Mouse (Mus musculus) E14TG2a.4 (cell line): ENCODE results near the gene Endog.
"Not testable (repeated sequence)": the region's sequence is repeated elsewhere in the genome, so short reads cannot be mapped to it uniquely, and the experiment has no call there.

ENCODE experiments used
- H3K27me3 ChIP-seq: 2 replicates; pipeline ENCODE4 v1.6.1; 2014; ENCODE audit warnings: low read length, control low read depth; ENCODE audit not compliant: insufficient read depth
- H3K36me3 ChIP-seq: 2 replicates; pipeline ENCODE4 v1.6.1; 2014; ENCODE audit warnings: low read length, control low read depth; ENCODE audit not compliant: insufficient read depth
- H3K4me1 ChIP-seq: replicated peaks from 2 replicates; pipeline ENCODE4 v1.6.1; 2014; ENCODE audit warnings: low read depth, low read length, control low read depth
- H3K4me3 ChIP-seq: replicated peaks from 2 replicates; pipeline ENCODE4 v1.5.1; 2014; ENCODE audit warnings: mild to moderate bottlenecking, low read length
- H3K9me3 ChIP-seq: 2 replicates; pipeline ENCODE4 v1.6.1; 2014; ENCODE audit warnings: low read length, control low read depth
- CTCF ChIP-seq: conservative IDR thresholded peaks from 2 replicates; pipeline ENCODE4 v1.5.1; 2014; ENCODE audit warnings: low read length
- NANOG ChIP-seq: IDR thresholded peaks from 2 replicates; pipeline ENCODE4 v1.6.1; 2014; ENCODE audit warnings: borderline replicate concordance, low read length, mixed read lengths
- POU5F1 ChIP-seq: IDR thresholded peaks from 2 replicates; pipeline ENCODE4 v1.6.1; 2014; ENCODE audit warnings: low read length, borderline replicate concordance

Gene Endog

DNA sequence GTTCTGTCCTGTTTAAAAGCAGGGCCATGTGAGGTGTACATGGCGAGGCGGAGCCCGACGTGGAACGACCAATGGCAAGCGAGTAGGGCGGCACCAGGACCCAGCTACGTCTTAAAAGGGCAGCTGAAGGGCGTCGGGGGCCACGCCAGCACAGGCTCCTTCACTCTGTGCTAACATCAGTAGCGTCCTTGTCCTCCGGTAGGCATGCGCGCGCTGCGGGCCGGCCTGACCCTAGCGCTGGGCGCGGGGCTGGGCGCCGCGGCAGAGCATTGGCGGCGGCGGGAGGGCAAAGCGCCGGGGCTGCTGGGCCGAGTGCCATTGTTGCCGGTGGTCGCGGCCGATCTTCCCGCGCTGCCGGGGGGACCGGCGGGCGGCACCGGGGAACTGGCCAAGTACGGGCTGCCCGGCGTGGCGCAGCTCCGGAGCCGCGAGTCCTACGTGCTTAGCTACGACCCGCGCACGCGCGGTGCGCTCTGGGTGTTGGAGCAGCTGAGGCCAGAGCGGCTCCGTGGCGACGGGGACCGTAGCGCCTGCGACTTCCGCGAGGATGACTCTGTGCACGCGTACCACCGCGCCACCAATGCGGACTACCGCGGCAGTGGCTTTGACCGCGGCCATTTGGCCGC lies at the start of gene Endog:
Gene Endog, plus strand, starts transcription at position 123 of the 626 bp plus-strand sequence.
- H3K4me3 ChIP-seq = peak within 1 kb of the TSS; percentile 84
- peaks cover 44% of the 10 kb centered on the region for H3K36me3 ChIP-seq
- TF ChIP-seq POU5F1 (no peak), NANOG (no peak), CTCF (no peak)
- peaks cover 8% of the 10 kb centered on the region for H3K9me3 ChIP-seq
- H3K27me3 ChIP-seq = peaks cover 5% of the 10 kb centered on the region; the same call in 1 of the 2 replicates
- peaks cover 37% of the 10 kb centered on the region for H3K4me1 ChIP-seq

DNA sequence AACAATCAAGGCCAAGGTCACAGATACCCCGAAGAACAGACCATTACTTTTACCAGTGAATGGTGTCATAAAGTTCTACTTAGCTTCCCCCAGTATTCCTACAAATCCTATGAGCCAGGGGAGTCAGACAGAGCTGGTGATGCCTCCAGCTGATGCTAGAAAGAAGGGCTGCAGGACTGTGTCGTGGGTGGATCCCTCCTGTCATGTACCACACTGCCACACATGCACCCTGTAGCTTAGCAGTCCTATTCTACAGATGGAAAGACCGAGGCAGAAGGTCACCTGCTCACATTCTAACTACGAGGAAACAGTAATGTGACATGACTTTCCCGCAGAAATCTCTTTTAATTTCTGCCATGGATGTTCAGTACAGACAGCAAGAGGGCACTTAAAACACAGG lies 48.5 kb upstream of the Endog start:
- Histone ChIP-seq H3K4me3 (no peak overlapping the region), H3K27me3 (no peaks in the 10 kb centered on the region), H3K36me3 (peaks cover 17% of the 10 kb centered on the region), H3K4me1 (peaks cover 65% of the 10 kb centered on the region), H3K9me3 (no peaks in the 10 kb centered on the region)
- TF ChIP-seq POU5F1 (no peak), NANOG (no peak), CTCF (no peak)

DNA sequence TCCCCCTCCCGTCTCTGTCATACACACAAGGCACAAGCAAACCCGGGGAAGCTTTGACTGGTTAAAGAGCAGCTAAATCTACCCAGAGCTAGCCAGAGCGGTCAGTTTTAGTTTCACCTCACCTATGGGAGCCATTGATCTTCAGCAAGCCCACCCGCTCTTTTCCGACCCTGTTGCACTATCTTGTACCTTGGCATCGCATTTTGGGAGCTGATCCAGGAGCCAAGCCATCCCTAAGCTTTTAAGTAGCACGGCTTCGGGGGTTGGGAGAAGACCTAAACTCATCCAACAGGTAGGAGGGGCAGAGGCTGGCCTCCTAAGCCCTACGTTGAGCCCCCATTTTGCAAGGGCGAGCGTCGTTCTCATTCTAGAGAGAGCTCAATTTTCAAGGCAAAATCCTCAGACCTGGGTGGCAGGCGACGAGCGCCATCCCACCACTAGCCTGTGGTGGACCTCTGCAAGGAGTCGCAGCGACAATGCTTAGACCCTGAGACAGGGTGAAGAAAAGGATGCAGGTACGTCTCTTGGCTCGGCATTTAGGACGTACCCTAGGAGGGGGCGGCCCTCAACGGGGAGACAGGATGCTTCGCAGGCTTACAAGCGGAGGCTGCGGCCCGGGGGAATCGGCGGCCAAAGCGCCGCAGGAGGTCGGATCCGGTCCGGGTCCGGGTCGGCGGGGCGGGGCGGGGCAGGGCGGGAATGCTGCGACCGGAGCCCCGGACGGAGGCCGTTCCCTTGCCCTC lies 47.4 kb upstream of the Endog start:
- H3K36me3 ChIP-seq = peaks cover 17% of the 10 kb centered on the region
- no peaks in the 10 kb centered on the region; the same call in 1 of the 2 replicates for H3K9me3 ChIP-seq
- H3K4me1 ChIP-seq = peaks cover 54% of the 10 kb centered on the region
- peak overlapping the region; percentile 87 for H3K4me3 ChIP-seq
- TF ChIP-seq POU5F1 = no peak
- no peak for TF ChIP-seq CTCF
- no peak for TF ChIP-seq NANOG
- no peaks in the 10 kb centered on the region for H3K27me3 ChIP-seq

DNA sequence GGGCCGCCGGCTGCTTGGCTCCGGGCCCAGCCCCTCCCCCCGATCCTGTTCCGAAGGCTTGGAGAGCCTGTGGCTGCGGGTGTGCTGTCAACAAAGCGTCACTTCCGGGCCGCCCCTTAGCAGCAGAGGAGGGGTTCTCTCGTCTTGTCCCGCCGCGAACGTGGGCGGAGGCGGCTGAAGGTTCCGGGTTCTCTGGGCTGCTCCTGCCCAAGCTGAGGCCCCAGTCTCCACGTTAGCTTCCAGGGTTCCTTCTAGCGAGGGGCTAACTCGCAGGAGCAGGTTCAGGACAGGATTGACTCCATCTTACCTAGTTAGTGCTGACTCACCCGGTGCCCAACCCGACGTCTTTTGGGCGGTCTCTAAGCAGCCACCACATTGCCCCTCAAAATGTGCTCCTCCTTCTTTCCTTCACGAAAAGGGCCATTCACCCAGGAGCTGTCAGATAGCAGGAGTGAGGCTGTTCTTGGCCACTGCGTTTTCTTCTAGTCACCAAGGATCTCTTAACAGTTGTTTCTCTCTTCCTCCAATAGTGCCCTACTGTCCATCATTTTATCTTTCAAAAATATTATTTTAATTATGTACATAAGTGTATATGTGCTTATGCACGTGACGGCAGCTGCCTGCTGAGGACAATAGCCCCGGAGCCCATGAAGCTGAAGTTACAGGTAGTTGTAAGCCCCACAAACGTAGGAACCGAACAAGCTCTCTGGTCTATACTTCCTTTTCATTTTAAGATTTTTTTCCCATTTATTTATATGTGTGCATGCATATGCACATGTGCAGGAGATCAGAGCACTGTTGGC lies 46.6 kb upstream of the Endog start, which contains the start of gene Zer1:
Gene Zer1, minus strand, starts transcription at position 114 of the 803 bp plus-strand sequence.
- no peak for TF ChIP-seq NANOG
- no peak for TF ChIP-seq CTCF
- no peak for TF ChIP-seq POU5F1
- Histone ChIP-seq H3K36me3 (peaks cover 17% of the 10 kb centered on the region), H3K4me3 (peak within 1 kb of the TSS; percentile 87), H3K4me1 (peaks cover 46% of the 10 kb centered on the region), H3K9me3 (peaks cover 7% of the 10 kb centered on the region), H3K27me3 (no peaks in the 10 kb centered on the region)

DNA sequence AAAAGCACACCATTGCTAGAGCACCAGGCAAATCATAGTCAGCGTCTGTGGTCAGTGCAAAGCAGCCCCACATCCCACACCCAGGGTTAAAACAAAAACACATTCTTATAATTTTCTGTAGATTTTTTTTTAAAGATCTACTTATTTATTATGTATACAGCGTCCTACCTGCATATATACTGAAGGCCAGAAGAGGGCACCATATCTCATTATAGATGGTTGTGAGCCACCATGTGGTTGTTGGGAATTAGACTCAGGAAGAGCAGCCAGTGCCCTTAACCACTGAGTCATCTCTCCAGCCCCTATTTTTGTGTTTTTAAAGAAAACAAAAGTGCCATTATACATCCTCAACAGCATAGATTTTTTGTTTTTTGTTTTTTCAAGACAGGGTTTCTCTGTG lies 42.5 kb upstream of the Endog start:
- H3K36me3 ChIP-seq = 0 out of 2 replicates have a peak, but pooled peaks cover 4% of the 10 kb centered on the region
- no peak overlapping the region for H3K4me3 ChIP-seq
- H3K27me3 ChIP-seq = no peaks in the 10 kb centered on the region
- TF ChIP-seq NANOG (no peak), CTCF (peak; percentile 55)
- H3K4me1 ChIP-seq = peaks cover 22% of the 10 kb centered on the region
- peaks cover 27% of the 10 kb centered on the region for H3K9me3 ChIP-seq

DNA sequence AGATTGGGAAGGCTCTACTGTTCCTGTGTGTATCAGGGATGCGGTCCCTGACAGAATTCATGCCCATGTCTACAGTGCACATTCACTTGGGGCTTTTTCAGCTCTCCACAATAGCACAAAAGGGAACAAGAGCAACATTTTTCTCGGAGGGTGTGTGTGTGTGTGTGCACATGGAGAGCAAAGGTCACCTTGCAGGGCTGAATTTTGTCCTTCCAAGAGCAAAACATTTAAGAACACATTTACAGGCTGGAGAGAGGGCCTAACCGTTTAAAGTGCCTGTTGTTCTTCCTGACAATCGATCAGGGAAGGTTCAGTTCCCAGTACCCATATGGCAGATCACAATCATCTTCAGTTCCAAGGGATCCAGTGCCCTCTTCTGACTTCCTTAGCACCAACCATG lies 41.1 kb upstream of the Endog start:
- TF ChIP-seq NANOG (no peak), POU5F1 (no peak), CTCF (no peak)
- Histone ChIP-seq H3K4me3 (no peak overlapping the region), H3K4me1 (peaks cover 27% of the 10 kb centered on the region), H3K9me3 (peaks cover 27% of the 10 kb centered on the region), H3K36me3 (0 out of 2 replicates have a peak, but pooled peaks cover 4% of the 10 kb centered on the region), H3K27me3 (no peaks in the 10 kb centered on the region)

DNA sequence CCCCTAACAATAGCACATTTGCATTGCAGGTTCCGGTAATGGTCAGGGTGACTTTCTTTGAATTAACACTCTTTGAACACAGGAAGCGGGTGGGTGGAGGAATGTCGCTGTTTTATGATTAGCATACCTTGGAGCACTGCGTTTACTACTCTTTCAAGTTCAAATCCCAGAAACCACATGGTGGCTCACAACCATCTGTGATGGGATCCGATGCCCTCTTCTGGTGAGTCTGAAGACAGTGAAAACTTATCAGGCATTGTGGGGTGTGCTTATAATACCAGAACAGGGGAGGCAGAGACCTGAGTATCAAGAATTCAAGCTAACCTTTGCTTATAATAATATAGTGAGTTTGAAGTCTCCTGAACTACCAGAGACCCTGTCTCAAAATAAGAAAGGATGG lies 40.1 kb upstream of the Endog start:
- H3K9me3 ChIP-seq = peaks cover 27% of the 10 kb centered on the region
- peaks cover 15% of the 10 kb centered on the region for H3K36me3 ChIP-seq
- H3K27me3 ChIP-seq, H3K4me3 ChIP-seq: not testable (repeated sequence)
- peaks cover 34% of the 10 kb centered on the region for H3K4me1 ChIP-seq
